Mouse (Mus musculus): ENCODE measurements around the gene Ltbp3. TPM values are rescaled to one million over a fixed set of nuclear protein-coding genes. Genes with fewer than 3 reads are reported as not detected.

Gene Ltbp3
- not detected for polyA plus RNA-seq (2017; shearing (Covaris generic))

- no peak for ATAC-seq
Measured at GRCm38 (mm10) chr19:5740320-5741317, at the start of gene Ltbp3. TSS of gene Ltbp3 (plus strand) at chr19:5740904.

GRCm38 (mm10) chr19:5691601-5692000 is 49.1 kb upstream of the Ltbp3 start:
- no peak for ATAC-seq

- ATAC-seq = no peak
Measured at GRCm38 (mm10) chr19:5692086-5692912, 48.4 kb upstream of the Ltbp3 start.

- ATAC-seq = no peak
Measured at GRCm38 (mm10) chr19:5692913-5693396, 47.7 kb upstream of the Ltbp3 start.

GRCm38 (mm10) chr19:5693801-5694200 is 46.9 kb upstream of the Ltbp3 start:
- ATAC-seq = no peak

GRCm38 (mm10) chr19:5695849-5696462 is 44.7 kb upstream of the Ltbp3 start:
- no peak for ATAC-seq

- ATAC-seq = peak; percentile 75
Measured at GRCm38 (mm10) chr19:5704163-5704800, 36.4 kb upstream of the Ltbp3 start, which contains the start of gene Kcnk7. TSS of gene Kcnk7 (plus strand) at chr19:5704367.

GRCm38 (mm10) chr19:5704801-5705571 is 35.7 kb upstream of the Ltbp3 start:
- peak; percentile 73 for ATAC-seq

GRCm38 (mm10) chr19:5710068-5710467 is 30.6 kb upstream of the Ltbp3 start:
- no peak for ATAC-seq

GRCm38 (mm10) chr19:5710581-5710980 is 30.1 kb upstream of the Ltbp3 start:
- no peak for ATAC-seq

- peak; percentile 45 for ATAC-seq
Measured at GRCm38 (mm10) chr19:5711218-5711617, 29.5 kb upstream of the Ltbp3 start.

GRCm38 (mm10) chr19:5711907-5712460 is 28.7 kb upstream of the Ltbp3 start:
- ATAC-seq = no peak

GRCm38 (mm10) chr19:5713255-5713654 is 27.4 kb upstream of the Ltbp3 start:
- no peak for ATAC-seq

- no peak for ATAC-seq
Measured at GRCm38 (mm10) chr19:5713730-5714129, 27.0 kb upstream of the Ltbp3 start.

GRCm38 (mm10) chr19:5715793-5716688 is 24.7 kb upstream of the Ltbp3 start:
- no peak for ATAC-seq

- no peak for ATAC-seq
Measured at GRCm38 (mm10) chr19:5716955-5717354, 23.7 kb upstream of the Ltbp3 start.

- ATAC-seq = no peak
Measured at GRCm38 (mm10) chr19:5721233-5721632, 19.5 kb upstream of the Ltbp3 start.

GRCm38 (mm10) chr19:5722848-5723425 is 17.8 kb upstream of the Ltbp3 start:
- no peak for ATAC-seq

- no peak for ATAC-seq
Measured at GRCm38 (mm10) chr19:5723934-5724548, 16.7 kb upstream of the Ltbp3 start.

Measured in CD4-positive, CD25-positive, alpha-beta regulatory T cell, adult 4 months (primary cell).